Mouse (Mus musculus) liver, postnatal 0 days (tissue): ENCODE results near the gene Fa2h. TPM values are rescaled to one million over a fixed set of nuclear protein-coding genes. Genes with fewer than 3 reads are reported as not detected.
A peak's percentile ranks its signal among the peaks of the same experiment; 100 is the strongest.

Experiments used
- ATAC-seq: fragments of 200-750 bp; cut with Nextera tagmentation; 2 replicates; pipeline ENCODE4 v1.8.0; 2017; ENCODE audit warnings: mild to moderate bottlenecking, moderate library complexity
- DNase-seq: peaks from one replicate; pipeline ENCODE4 v3.0.0-alpha.2; 2016
- H3K27ac ChIP-seq: fragments of 300-500 bp; sonication (generic); 2 replicates; pipeline ENCODE4 v1.5.1; 2014; ENCODE audit warnings: antibody characterized with exemption, moderate library complexity, mild to moderate bottlenecking, low read depth
- H3K27me3 ChIP-seq: fragments of 300-500 bp; sonication (generic); 2 replicates; pipeline ENCODE4 v1.6.1; 2014; ENCODE audit warnings: low read length, control low read depth, mixed read lengths; ENCODE audit not compliant: insufficient read depth
- H3K36me3 ChIP-seq: fragments of 300-500 bp; sonication (generic); replicated peaks from 2 replicates; pipeline ENCODE4 v1.6.1; 2014; ENCODE audit warnings: mild to moderate bottlenecking, control low read depth, low read length, moderate library complexity, mixed read lengths; ENCODE audit not compliant: insufficient read depth
- H3K4me1 ChIP-seq: fragments of 300-500 bp; sonication (generic); 2 replicates; pipeline ENCODE4 v1.6.1; 2014; ENCODE audit warnings: antibody characterized with exemption, mild to moderate bottlenecking, control low read depth; ENCODE audit not compliant: insufficient read depth
- H3K4me2 ChIP-seq: fragments of 300-500 bp; sonication (generic); 2 replicates; pipeline ENCODE4 v1.6.1; 2014; ENCODE audit warnings: low read depth, mild to moderate bottlenecking, low read length, moderate library complexity, mixed read lengths
- H3K4me3 ChIP-seq: fragments of 300-500 bp; sonication (generic); 2 replicates; pipeline ENCODE4 v1.5.1; 2014; ENCODE audit warnings: low read depth, low read length
- H3K9ac ChIP-seq: fragments of 300-500 bp; sonication (generic); replicated peaks from 2 replicates; pipeline ENCODE4 v1.6.1; 2014; ENCODE audit warnings: mild to moderate bottlenecking, moderate library complexity
- H3K9me3 ChIP-seq: fragments of 300-500 bp; sonication (generic); 2 replicates; pipeline ENCODE4 v1.6.1; 2016; ENCODE audit warnings: mild to moderate bottlenecking, control low read depth, low read length, mixed read lengths
- CTCF ChIP-seq: sonication (generic); IDR thresholded peaks from 2 replicates; pipeline ENCODE4 v1.5.1; 2016; ENCODE audit warnings: antibody characterized with exemption, low read depth
- EP300 ChIP-seq: IDR thresholded peaks from 2 replicates; pipeline ENCODE4 v1.6.1; 2016; ENCODE audit warnings: antibody characterized with exemption, low read depth, mild to moderate bottlenecking
- WGBS: fragments of 180-500 bp; shearing (Covaris S2); extraction: QIAGEN DNeasy Blood & Tissue Kit; methylation state at CpG from one replicate; pipeline ENCODE4 v1.1.7; 2014; ENCODE audit not compliant: insufficient replicate concordance; 5-methylcytosine and 5-hydroxymethylcytosine counted together
- polyA plus RNA-seq: library from polyadenylated mRNA; unstranded; fragments of >200 nt; fragmentation: Nextera tagmentation; extraction: Ambion mirVana; gene quantifications from 2 replicates; pipeline ENCODE4 v1.2.1, GENCODE M21; 2015

The Fa2h gene
- polyA plus RNA-seq, 1 experiment from 2014 or later = 0.25 TPM

DNA sequence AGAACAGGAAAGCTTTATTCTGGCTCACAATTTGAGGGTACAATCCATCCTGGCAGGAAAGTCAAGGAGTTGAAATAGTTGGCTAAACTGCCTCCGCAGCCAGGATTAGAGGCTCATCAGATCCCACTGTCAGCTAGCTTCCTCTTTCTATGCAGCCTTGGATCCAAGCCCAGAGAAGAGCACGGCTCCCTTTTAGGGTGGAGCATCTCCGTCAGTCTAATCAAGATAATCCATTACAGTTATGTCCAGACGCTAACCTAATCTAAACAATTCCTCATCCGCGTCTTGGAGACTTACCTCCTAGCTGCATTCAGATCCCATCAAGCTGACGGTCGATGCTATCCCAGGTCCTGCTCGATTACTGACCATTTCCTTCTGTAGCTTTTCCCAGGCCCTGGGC, 7.7 kb downstream of the Fa2h start:
- WGBS = 55% methylated on average over 9 of the region's 9 CpGs
- TF ChIP-seq EP300 = no peak
- no peak for TF ChIP-seq CTCF
- no peak for DNase-seq

DNA sequence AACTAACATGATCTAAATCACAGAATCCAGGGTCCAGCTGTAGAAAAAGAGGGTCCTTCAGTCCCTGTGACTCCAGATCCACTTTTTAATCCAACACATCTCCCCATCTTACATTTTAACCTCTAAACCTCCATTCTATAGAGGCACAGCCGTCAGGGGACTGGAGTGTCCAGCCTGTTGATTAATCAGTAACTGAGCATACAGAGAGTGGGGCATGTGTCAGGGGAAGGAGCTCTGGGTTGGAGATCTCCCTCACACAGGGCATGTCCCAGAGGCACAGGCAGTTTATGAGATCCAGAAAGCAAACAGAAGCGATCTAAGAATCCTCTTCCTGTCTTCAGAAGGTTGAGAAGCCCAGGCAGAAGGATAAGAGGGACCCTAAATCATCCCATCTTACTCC, 9.0 kb downstream of the Fa2h start:
- H3K36me3 ChIP-seq = no peaks in the 10 kb centered on the region
- ATAC-seq (no peak), DNase-seq (no peak)
- H3K27me3 ChIP-seq = peaks cover 7% of the 10 kb centered on the region; the same call in 1 of the 2 replicates
- no peaks in the 10 kb centered on the region for H3K4me1 ChIP-seq
- 25% methylated on average over 2 of the region's 2 CpGs for WGBS
- no peak overlapping the region for H3K4me3 ChIP-seq
- H3K9ac ChIP-seq = no peak overlapping the region
- H3K4me2 ChIP-seq = peak overlapping the region; percentile 13; the same call in 1 of the 2 replicates
- H3K9me3 ChIP-seq = no peaks in the 10 kb centered on the region
- TF ChIP-seq CTCF (no peak), EP300 (no peak)
- no peak overlapping the region for H3K27ac ChIP-seq

More for the DNA sequence above, 7.7 kb downstream of the Fa2h start:
- no peak for ATAC-seq
- Histone ChIP-seq H3K9ac (no peak overlapping the region), H3K4me1 (no peaks in the 10 kb centered on the region), H3K4me3 (no peak overlapping the region), H3K4me2 (no peak overlapping the region), H3K9me3 (no peaks in the 10 kb centered on the region), H3K36me3 (no peaks in the 10 kb centered on the region), H3K27ac (no peak overlapping the region), H3K27me3 (peaks cover 7% of the 10 kb centered on the region; the same call in 1 of the 2 replicates)

DNA sequence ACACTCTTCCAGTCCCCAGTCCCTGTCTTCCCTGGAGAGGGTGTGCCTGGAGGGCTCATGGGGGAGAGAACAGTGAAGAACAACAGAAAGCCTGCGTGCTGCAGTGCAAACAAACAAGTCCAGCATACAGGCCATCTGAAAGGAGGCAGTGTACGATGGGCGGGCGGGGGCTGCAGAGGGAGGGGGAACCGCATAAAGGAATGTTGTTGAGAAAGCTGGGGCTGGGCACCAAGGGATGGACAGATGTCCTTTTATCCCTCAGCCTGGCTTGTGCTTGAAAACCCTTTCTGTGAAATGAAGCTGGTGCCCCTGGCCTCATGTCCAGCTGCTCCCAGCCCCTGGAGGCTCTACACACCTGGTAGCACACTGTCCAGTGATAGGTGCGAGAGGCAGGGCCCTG, 18.4 kb downstream of the Fa2h start:
- ATAC-seq (no peak), DNase-seq (no peak)
- 70% methylated on average over 6 of the region's 6 CpGs for WGBS
- H3K4me2 ChIP-seq = no peak overlapping the region
- H3K9ac ChIP-seq = no peak overlapping the region
- no peaks in the 10 kb centered on the region for H3K27me3 ChIP-seq
- no peak overlapping the region for H3K4me3 ChIP-seq
- no peaks in the 10 kb centered on the region for H3K9me3 ChIP-seq
- peaks cover 2% of the 10 kb centered on the region; the same call in 1 of the 2 replicates for H3K4me1 ChIP-seq
- H3K27ac ChIP-seq = no peak overlapping the region
- no peaks in the 10 kb centered on the region for H3K36me3 ChIP-seq
- TF ChIP-seq EP300 (no peak), CTCF (no peak)

DNA sequence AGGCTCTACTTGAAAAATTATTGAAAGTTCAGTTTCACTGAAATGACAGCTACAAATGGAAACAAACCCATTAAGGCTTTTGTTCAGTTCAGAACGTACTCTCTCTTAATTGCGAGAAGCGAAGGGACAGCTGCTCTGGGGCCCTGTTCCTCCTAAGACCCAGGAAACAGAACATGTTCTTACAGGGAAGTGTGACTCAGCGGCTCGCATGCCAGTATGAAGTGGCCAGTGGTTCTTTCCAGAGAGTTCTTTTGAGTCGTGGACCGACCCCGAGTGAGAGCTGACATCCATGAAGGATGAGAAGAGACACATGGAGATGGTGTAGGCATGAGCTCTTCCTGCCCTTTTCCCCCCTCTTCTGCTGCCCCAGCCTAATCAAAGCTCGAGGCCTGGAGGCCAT, 23.9 kb downstream of the Fa2h start:
- TF ChIP-seq EP300 (no peak), CTCF (no peak)
- Histone ChIP-seq H3K4me3 (no peak overlapping the region), H3K9me3 (no peaks in the 10 kb centered on the region), H3K27ac (no peak overlapping the region), H3K9ac (no peak overlapping the region), H3K4me2 (no peak overlapping the region), H3K4me1 (peaks cover 7% of the 10 kb centered on the region; the same call in 1 of the 2 replicates), H3K36me3 (no peaks in the 10 kb centered on the region), H3K27me3 (no peaks in the 10 kb centered on the region)
- no peak for ATAC-seq
- 72% methylated on average over 9 of the region's 9 CpGs for WGBS
- no peak for DNase-seq

DNA sequence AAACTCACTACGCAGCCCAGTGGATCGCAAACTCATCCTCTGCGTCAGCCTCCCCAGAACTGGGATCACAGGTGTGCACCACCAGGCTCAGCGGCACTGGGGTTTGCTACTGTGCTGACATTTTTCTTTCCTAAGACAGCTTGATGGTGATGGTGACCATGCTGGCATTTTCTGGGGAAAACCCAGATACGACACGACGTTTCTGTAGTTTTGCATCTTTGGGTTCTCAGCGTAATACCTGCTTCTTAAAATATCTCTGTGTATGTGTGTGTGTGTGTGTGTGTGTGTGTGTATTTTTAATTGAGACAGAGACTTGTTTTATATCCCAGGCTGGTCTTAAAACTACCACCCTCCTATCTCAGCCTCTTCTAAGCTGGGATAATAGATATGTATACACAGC, 26.3 kb downstream of the Fa2h start:
- H3K9me3 ChIP-seq = no peaks in the 10 kb centered on the region
- no peak overlapping the region for H3K4me2 ChIP-seq
- ATAC-seq (no peak), DNase-seq (no peak)
- TF ChIP-seq EP300 (no peak), CTCF (no peak)
- H3K27me3 ChIP-seq = no peaks in the 10 kb centered on the region
- no peak overlapping the region for H3K27ac ChIP-seq
- H3K4me1 ChIP-seq = peaks cover 7% of the 10 kb centered on the region; the same call in 1 of the 2 replicates
- H3K4me3 ChIP-seq = no peak overlapping the region
- H3K36me3 ChIP-seq = no peaks in the 10 kb centered on the region
- 78% methylated on average over 8 of the region's 8 CpGs for WGBS
- no peak overlapping the region for H3K9ac ChIP-seq

DNA sequence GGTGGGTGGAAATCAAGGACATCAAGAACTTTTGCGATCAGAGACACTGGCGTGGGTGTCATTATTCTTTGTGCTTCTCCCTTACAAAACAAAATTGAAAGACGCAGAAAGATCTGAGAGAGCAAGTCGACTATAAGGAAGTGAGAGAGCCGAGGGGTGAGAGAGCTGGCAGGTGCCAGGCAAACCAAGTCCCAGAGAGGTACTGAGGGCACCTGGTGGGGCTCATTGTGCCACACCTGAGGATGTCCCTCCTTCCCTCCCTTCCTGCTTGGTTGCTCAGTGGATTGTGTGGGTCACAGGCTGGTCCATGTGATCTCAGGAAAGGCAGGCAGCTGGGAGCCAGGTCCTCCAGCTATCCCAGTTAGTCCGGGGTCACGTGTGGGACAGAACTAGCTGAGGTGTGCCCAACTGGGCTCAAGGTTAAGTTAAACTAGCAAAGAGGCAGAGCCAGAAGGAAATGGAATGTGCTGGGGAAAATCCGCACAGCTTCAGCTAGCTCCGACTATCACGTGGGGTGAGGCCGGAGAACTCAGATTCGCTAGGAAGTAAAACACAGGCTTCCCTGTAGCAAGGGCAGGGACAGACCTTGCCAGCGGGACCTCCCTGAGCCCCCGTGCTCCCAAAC, 26.9 kb downstream of the Fa2h start:
- no peak overlapping the region for H3K27ac ChIP-seq
- DNase-seq (no peak), ATAC-seq (peak; percentile 59; the same call in 1 of the 2 replicates)
- 41% methylated on average over 14 of the region's 14 CpGs for WGBS
- H3K4me1 ChIP-seq = peaks cover 7% of the 10 kb centered on the region; the same call in 1 of the 2 replicates
- TF ChIP-seq EP300 = no peak
- no peak for TF ChIP-seq CTCF
- no peaks in the 10 kb centered on the region for H3K27me3 ChIP-seq
- H3K4me2 ChIP-seq = no peak overlapping the region
- H3K9me3 ChIP-seq = no peaks in the 10 kb centered on the region
- H3K4me3 ChIP-seq = no peak overlapping the region
- no peaks in the 10 kb centered on the region for H3K36me3 ChIP-seq
- H3K9ac ChIP-seq = no peak overlapping the region

DNA sequence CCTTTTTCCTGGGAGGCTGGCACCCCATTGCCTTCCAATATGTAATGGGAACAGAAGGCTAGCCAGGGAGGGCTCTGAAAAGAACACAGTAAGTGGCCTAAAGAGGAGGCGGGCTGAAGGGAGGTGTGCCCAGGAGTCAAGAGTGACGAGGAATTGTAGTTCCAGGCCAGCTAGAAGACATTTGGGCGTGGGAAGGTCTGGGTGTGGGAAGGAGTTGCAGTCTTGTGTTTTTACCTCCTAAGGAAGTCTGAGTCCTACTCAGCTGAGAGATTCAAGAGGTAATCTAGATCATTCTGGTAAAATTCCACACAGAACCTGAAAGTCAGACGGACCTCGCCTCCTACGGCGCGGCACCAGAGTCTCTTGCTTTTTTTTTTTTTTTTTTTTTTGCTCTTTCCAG, 30.1 kb downstream of the Fa2h start:
- H3K9ac ChIP-seq = no peak overlapping the region
- DNase-seq (no peak), ATAC-seq (no peak)
- H3K27me3 ChIP-seq = no peaks in the 10 kb centered on the region
- no peaks in the 10 kb centered on the region for H3K4me1 ChIP-seq
- no peaks in the 10 kb centered on the region for H3K36me3 ChIP-seq
- WGBS = 81% methylated on average over 8 of the region's 8 CpGs
- no peak for TF ChIP-seq CTCF
- TF ChIP-seq EP300 = no peak
- H3K9me3 ChIP-seq = no peaks in the 10 kb centered on the region
- H3K4me2 ChIP-seq = no peak overlapping the region
- H3K4me3 ChIP-seq = no peak overlapping the region
- no peak overlapping the region for H3K27ac ChIP-seq
